Mouse (Mus musculus) embryonic facial prominence, embryonic 11.5 days (tissue): ENCODE results near the gene Gfi1b. TPM values are rescaled to one million over a fixed set of nuclear protein-coding genes. Genes with fewer than 3 reads are reported as not detected.

ENCODE experiments used
- microRNA-seq: library from miRNA; unstranded; fragments of <30 nt; microRNA quantifications from one replicate; pipeline ENCODE4, GENCODE M21; 2016; ENCODE audit warnings: borderline number of aligned reads
- polyA plus RNA-seq: library from polyadenylated mRNA; unstranded; fragments of >200 nt; fragmentation: Nextera tagmentation; extraction: Ambion mirVana; gene quantifications from 2 replicates; pipeline ENCODE4 v1.2.1, GENCODE M21; 2014

The Gfi1b gene
- polyA plus RNA-seq, 1 experiment from 2014 or later = 2.6 TPM

Small RNA genes lying within 50 kb of the gene (microRNA-seq; reads per million reads assigned to microRNA genes)
- gene Gm22824 = not detected

Other genes starting within 250 kb of the Gfi1b start
- gene Ppp1r26, start 175.2 kb downstream of the Gfi1b start, polyA plus RNA-seq = 2.7 and 4.1 TPM in 2 replicates
- 0.90 and 1.5 TPM in 2 replicates for gene 1700007K13Rik, start 155.7 kb downstream of the Gfi1b start, polyA plus RNA-seq
- 68.4 and 71.4 TPM in 2 replicates for gene Mrps2, start 153.9 kb downstream of the Gfi1b start, polyA plus RNA-seq
- gene Gbgt1, start 125.1 kb downstream of the Gfi1b start, polyA plus RNA-seq = not detected in 2 replicates
- gene Gm10134, start 115.9 kb downstream of the Gfi1b start, polyA plus RNA-seq = 0.68 TPM in 1 of 2 replicates, not detected in the other
- 41.7 and 44.8 TPM in 2 replicates for gene Ralgds, start 108.9 kb downstream of the Gfi1b start, polyA plus RNA-seq
- not detected in 2 replicates for gene Cel, start 58.6 kb downstream of the Gfi1b start, polyA plus RNA-seq
- 38.5 and 38.8 TPM in 2 replicates for gene Gtf3c5, start 38.2 kb downstream of the Gfi1b start, polyA plus RNA-seq
- 16.4 and 17.9 TPM in 2 replicates for gene Tsc1, start 19.2 kb upstream of the Gfi1b start, polyA plus RNA-seq
- 1.4 and 2.1 TPM in 2 replicates for gene Spaca9, start 77.7 kb upstream of the Gfi1b start, polyA plus RNA-seq
- 0.75 and 0.97 TPM in 2 replicates for gene Ak8, start 78.2 kb upstream of the Gfi1b start, polyA plus RNA-seq
- 30.1 and 30.9 TPM in 2 replicates for gene Gtf3c4, start 218.4 kb upstream of the Gfi1b start, polyA plus RNA-seq
- gene Ddx31, start 218.4 kb upstream of the Gfi1b start, polyA plus RNA-seq = 18.6 and 20.0 TPM in 2 replicates